Comparison of ENCODE assay signal across 8 mouse cellular contexts in the genomic region with DNA sequence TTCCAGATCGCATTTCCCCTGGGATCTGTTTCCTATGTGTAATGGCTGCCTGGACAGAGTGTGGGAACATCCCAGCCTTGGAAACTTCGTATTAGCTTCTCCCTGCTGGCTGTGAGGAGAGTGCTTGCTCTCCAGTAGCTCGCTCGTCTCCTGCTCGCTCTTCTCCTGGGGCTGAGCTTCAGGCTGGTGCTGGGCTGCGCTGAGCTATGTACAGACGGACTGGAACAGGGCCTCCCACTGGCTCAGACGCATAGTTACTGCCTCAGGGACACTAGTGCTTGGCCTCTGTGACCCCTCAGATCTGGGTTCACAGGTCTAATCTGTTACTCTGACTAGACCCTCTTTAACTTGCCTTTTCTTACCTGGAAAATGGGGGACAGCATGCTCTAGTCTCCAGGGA. TPM values are rescaled to one million over a fixed set of nuclear protein-coding genes. Genes with fewer than 3 reads are reported as not detected.
A peak's percentile ranks its signal among the peaks of the same experiment; 100 is the strongest.
DNase-seq lines count a peak whose midpoint lies in the region; ATAC-seq and TF ChIP-seq lines count a peak whose summit lies in the region.
"Had no signal": no experiment of that assay in that cellular context is flagged by ENCODE, and none has a peak within 500 bp of the region (broad histone marks: within the 10 kb centered on the region; RNA-seq: fewer than 3 reads in every experiment).

No protein-coding gene starts in this region.

- TF ChIP-seq POLR2A in bone marrow, adult 2 months (IDR thresholded peaks at IDR 0.05; ENCODE audit: borderline replicate concordance, control insufficient read depth, low read depth, low read length): no peak

- H3K4me2 ChIP-seq in kidney, embryonic 15.5 days: peak overlapping the region; percentile 5; the same call in 1 of the 2 replicates
- H3K4me2 ChIP-seq in embryonic facial prominence, embryonic 15.5 days (replicated peaks): 0 out of 2 replicates have a peak overlapping the region, but pooled peaks have one; percentile 89
- peak overlapping the region; percentile 77 for H3K4me2 ChIP-seq in liver, embryonic 14.5 days (ENCODE audit: low read depth)

- no peak for ATAC-seq in kidney, embryonic 15.5 days (replicated peaks; ENCODE audit: low FRiP score)
- no peak for ATAC-seq in embryonic facial prominence, embryonic 15.5 days (ENCODE audit: insufficient number of reproducible peaks, low FRiP score, low TSS enrichment, low read depth)
- no peak for ATAC-seq in liver, embryonic 14.5 days (ENCODE audit: insufficient read depth)

- H3K27me3 ChIP-seq in kidney, embryonic 15.5 days: peaks cover 13% of the 10 kb centered on the region
- 0 out of 2 replicates have a peak, but pooled peaks cover 2% of the 10 kb centered on the region for H3K27me3 ChIP-seq in embryonic facial prominence, embryonic 15.5 days
- no peaks in the 10 kb centered on the region for H3K27me3 ChIP-seq in liver, embryonic 14.5 days (ENCODE audit: control insufficient read depth, insufficient read depth, low read length)

- 78% methylated on average over 8 of the region's 8 CpGs for WGBS in kidney, embryonic 15.5 days
- WGBS in bone marrow, adult 2 months: 45% methylated on average over 8 of the region's 8 CpGs
- WGBS in embryonic facial prominence, embryonic 15.5 days: 72% methylated on average over 8 of the region's 8 CpGs
- WGBS in liver, embryonic 14.5 days (ENCODE audit: insufficient replicate concordance): 60% methylated on average over 8 of the region's 8 CpGs

- no peak for TF ChIP-seq CTCF in bone marrow, adult 2 months (IDR thresholded peaks at IDR 0.05; ENCODE audit: control insufficient read depth, insufficient read depth, low read length)
- TF ChIP-seq CTCF in liver, embryonic 14.5 days (IDR thresholded peaks at IDR 0.05; ENCODE audit: low read depth): no peak

- H3K9me3 ChIP-seq in kidney, embryonic 15.5 days (replicated peaks): no peaks in the 10 kb centered on the region
- H3K9me3 ChIP-seq in embryonic facial prominence, embryonic 15.5 days (replicated peaks): no peaks in the 10 kb centered on the region
- no peaks in the 10 kb centered on the region for H3K9me3 ChIP-seq in liver, embryonic 14.5 days (ENCODE audit: control insufficient read depth, low read length)

- TF ChIP-seq EP300 in liver, embryonic 14.5 days (IDR thresholded peaks at IDR 0.05; ENCODE audit: low read depth): no peak

- H3K9ac ChIP-seq in kidney, embryonic 15.5 days: no peak overlapping the region
- H3K9ac ChIP-seq in embryonic facial prominence, embryonic 15.5 days: no peak overlapping the region
- peak overlapping the region; percentile 83 for H3K9ac ChIP-seq in liver, embryonic 14.5 days (replicated peaks)

- no peak for DNase-seq in kidney, postnatal 36 days
- no peak for DNase-seq in liver, embryonic 14.5 days (ENCODE audit: low read depth in 3 of 3, low spot score in 3 of 3)
- DNase-seq in urinary bladder, postnatal 25 days (ENCODE audit: low spot score): no peak
- no peak for DNase-seq in urinary bladder, adult 18-20 months (ENCODE audit: low spot score in 2 of 2)
- DNase-seq: lung, adult 2 months had no signal

- peaks cover 25% of the 10 kb centered on the region; the same call in 1 of the 2 replicates for H3K36me3 ChIP-seq in kidney, embryonic 15.5 days
- 0 out of 2 replicates have a peak, but pooled peaks cover 1% of the 10 kb centered on the region for H3K36me3 ChIP-seq in embryonic facial prominence, embryonic 15.5 days
- H3K36me3 ChIP-seq in liver, embryonic 14.5 days (replicated peaks; ENCODE audit: control insufficient read depth, insufficient read depth, low read depth): peaks cover 70% of the 10 kb centered on the region

- peak overlapping the region; percentile 88; the same call in 1 of the 2 replicates for H3K4me3 ChIP-seq in kidney, embryonic 15.5 days (replicated peaks)
- H3K4me3 ChIP-seq in bone marrow, adult 2 months (replicated peaks; ENCODE audit: control insufficient read depth, low read depth, low read length): peak overlapping the region; percentile 93
- no peak overlapping the region for H3K4me3 ChIP-seq in embryonic facial prominence, embryonic 15.5 days (replicated peaks)
- peak overlapping the region; percentile 88 to 99 for H3K4me3 ChIP-seq in liver, embryonic 14.5 days (ENCODE audit: insufficient read depth in 1 of 2, low read depth in 2 of 2, low read length in 2 of 2)

- peaks cover 75% of the 10 kb centered on the region for H3K4me1 ChIP-seq in kidney, embryonic 15.5 days
- H3K4me1 ChIP-seq in bone marrow, adult 2 months (ENCODE audit: control insufficient read depth, insufficient read depth, low read length): peaks cover 33% of the 10 kb centered on the region
- H3K4me1 ChIP-seq in embryonic facial prominence, embryonic 15.5 days: peaks cover 75% of the 10 kb centered on the region
- H3K4me1 ChIP-seq in liver, embryonic 14.5 days (replicated peaks; ENCODE audit: control insufficient read depth in 2 of 2, insufficient read depth in 2 of 2, low read length in 1 of 2): peaks cover 61 to 67% of the 10 kb centered on the region in 2 experiments

- no peak overlapping the region for H3K27ac ChIP-seq in kidney, embryonic 15.5 days
- H3K27ac ChIP-seq in bone marrow, adult 2 months (ENCODE audit: control insufficient read depth, insufficient read depth, low read depth, low read length, poor library complexity): peak overlapping the region; percentile 90; the same call in 1 of the 2 replicates
- H3K27ac ChIP-seq in embryonic facial prominence, embryonic 15.5 days (replicated peaks): no peak overlapping the region
- H3K27ac ChIP-seq in liver, embryonic 14.5 days: peak overlapping the region; percentile 80

RNA-seq across cellular contexts. Expression of gene Rbm38, which starts 4.1 kb away (rescaled TPM):
- polyA plus RNA-seq in kidney, embryonic 15.5 days (2015; fragmentation: Nextera tagmentation; extraction: Ambion mirVana): 32.1 and 37.3 TPM in 2 replicates
- 204 and 219 TPM in 2 replicates for polyA plus RNA-seq in bone marrow, adult 2 months (2011; ENCODE audit: insufficient read depth, insufficient read length, low replicate concordance, missing spikeins)
- 27.5 and 28.3 TPM in 2 replicates for polyA plus RNA-seq in embryonic facial prominence, embryonic 15.5 days (2015; fragmentation: Nextera tagmentation; extraction: Ambion mirVana)
- polyA plus RNA-seq in liver, embryonic 14.5 days (2012; rRNA removed): 274 and 315 TPM in 2 replicates
- polyA plus RNA-seq in liver, embryonic 14.5 days (2014; fragmentation: Nextera tagmentation; extraction: Ambion mirVana): 270 and 320 TPM in 2 replicates

RNA-seq across cellular contexts. Expression of gene Rae1, which starts 24.5 kb away (rescaled TPM):
- 138 and 145 TPM in 2 replicates for polyA plus RNA-seq in kidney, embryonic 15.5 days (2015; fragmentation: Nextera tagmentation; extraction: Ambion mirVana)
- 55.2 and 61.5 TPM in 2 replicates for polyA plus RNA-seq in bone marrow, adult 2 months (2011; ENCODE audit: insufficient read depth, insufficient read length, low replicate concordance, missing spikeins)
- polyA plus RNA-seq in embryonic facial prominence, embryonic 15.5 days (2015; fragmentation: Nextera tagmentation; extraction: Ambion mirVana): 124 and 129 TPM in 2 replicates
- 39.4 and 45.9 TPM in 2 replicates for polyA plus RNA-seq in liver, embryonic 14.5 days (2012; rRNA removed)
- 65.3 and 71.1 TPM in 2 replicates for polyA plus RNA-seq in liver, embryonic 14.5 days (2014; fragmentation: Nextera tagmentation; extraction: Ambion mirVana)

RNA-seq across cellular contexts. Expression of gene Spo11, which starts 46.9 kb away (rescaled TPM):
- 0.08 and 0.09 TPM in 2 replicates for polyA plus RNA-seq in kidney, embryonic 15.5 days (2015; fragmentation: Nextera tagmentation; extraction: Ambion mirVana)
- polyA plus RNA-seq in bone marrow, adult 2 months (2011; ENCODE audit: insufficient read depth, insufficient read length, low replicate concordance, missing spikeins): 0.70 TPM in 1 of 2 replicates, not detected in the other
- 4.3 and 6.5 TPM in 2 replicates for polyA plus RNA-seq in embryonic facial prominence, embryonic 15.5 days (2015; fragmentation: Nextera tagmentation; extraction: Ambion mirVana)
- polyA plus RNA-seq in liver, embryonic 14.5 days (2012; rRNA removed): 0.01 and 0.03 TPM in 2 replicates
- not detected in 2 replicates for polyA plus RNA-seq in liver, embryonic 14.5 days (2014; fragmentation: Nextera tagmentation; extraction: Ambion mirVana)

Comparison
In these comparisons a context has a peak if more than half of its experiments do, and no peak if none do; other contexts are left out.
1. H3K27ac ChIP-seq: peak in bone marrow, adult 2 months (single experiment) and liver, embryonic 14.5 days (single experiment); none in kidney, embryonic 15.5 days (single experiment) and embryonic facial prominence, embryonic 15.5 days (single experiment).
2. H3K4me2 ChIP-seq: peak in every context shown above with its lines; median percentile 89 in embryonic facial prominence, embryonic 15.5 days; 77 in liver, embryonic 14.5 days; 5 in kidney, embryonic 15.5 days.